Mouse (Mus musculus) ovary, postnatal 36 days (tissue): ENCODE measurements around the gene Creb5.

Source experiments
- DNase-seq: peaks from one replicate; pipeline ENCODE4 v3.0.0; 2022; ENCODE audit warnings: low spot score, mixed read lengths

The Creb5 gene

GRCm38 (mm10) chr6:53698128-53698749 is 411.2 kb downstream of the Creb5 start:
- DNase-seq = no peak

DNA sequence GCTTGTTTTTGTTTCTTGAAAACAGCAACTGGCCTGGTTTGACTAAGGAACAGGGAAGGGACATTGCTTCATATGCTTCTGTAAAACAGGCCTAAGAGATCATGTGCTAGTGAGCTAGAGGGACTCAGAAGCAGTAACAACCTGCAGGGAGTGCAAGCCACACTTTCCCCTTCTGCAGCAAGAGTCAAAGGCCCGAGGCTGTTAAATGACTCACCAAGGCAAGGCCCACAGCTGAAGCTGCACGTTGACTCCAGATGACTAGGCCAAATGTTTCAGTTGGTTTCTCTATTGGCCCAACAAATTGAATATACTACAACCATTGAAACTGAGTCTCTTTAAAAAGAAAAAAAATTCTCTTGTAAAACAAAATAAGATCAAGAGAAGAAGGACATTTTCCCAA is 417.4 kb downstream of the Creb5 start:
- DNase-seq = no peak

- no peak for DNase-seq
Measured at GRCm38 (mm10) chr6:53706604-53707330, 419.7 kb downstream of the Creb5 start.

DNA sequence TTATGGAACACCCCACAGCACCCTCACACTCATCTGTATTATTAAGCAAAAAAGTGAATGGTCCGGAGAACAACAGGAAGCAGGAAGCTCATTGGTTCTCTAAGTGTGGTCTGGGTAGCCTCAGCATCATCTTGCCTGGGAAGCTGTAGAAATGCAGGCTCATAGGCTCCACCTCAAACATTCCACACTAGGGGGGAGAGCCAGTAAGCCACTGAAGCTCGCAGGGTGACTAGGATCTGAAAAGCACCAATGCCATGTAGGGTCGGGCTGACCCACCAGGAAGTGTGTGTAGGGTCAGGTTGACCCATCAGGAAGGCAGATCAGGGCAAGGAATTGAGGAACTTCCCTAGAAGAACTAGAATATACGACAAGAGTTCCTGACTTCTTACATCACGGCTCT is 420.7 kb downstream of the Creb5 start:
- DNase-seq = no peak

DNA sequence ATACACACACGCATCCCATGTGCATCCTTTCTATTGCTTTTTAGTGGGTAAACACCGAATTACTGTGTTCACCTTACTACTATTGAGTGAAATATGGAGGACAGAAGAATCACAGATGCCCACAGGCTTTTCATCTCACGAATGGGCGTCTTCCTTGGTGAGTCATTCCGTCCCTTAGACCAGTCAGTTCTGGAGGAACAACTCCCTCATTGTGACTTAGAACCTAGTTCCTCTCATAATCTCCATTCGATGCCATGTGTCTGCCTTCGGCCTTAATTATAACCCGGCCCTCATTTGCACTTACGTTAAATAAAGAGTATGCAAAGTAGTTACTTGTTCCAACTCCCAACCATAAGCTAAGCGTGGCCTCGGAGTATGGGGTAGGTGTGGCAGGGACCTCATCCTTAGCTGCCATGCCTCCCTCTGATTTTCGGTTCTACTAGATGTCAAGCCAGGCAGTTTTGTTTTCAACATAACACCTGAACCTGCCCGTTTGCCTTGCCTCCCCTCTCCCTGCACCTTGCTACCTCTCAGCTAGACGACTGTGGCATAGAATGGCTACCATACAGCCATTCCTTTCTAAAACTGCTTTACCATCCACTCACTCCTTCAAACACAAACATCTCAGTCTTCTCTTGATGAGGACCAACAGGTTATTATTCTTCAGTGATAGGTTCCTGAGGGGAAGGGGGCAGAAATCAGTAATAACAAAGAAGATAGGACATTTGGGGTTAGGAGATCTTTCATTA is 422.8 kb downstream of the Creb5 start:
- DNase-seq = no peak

DNA sequence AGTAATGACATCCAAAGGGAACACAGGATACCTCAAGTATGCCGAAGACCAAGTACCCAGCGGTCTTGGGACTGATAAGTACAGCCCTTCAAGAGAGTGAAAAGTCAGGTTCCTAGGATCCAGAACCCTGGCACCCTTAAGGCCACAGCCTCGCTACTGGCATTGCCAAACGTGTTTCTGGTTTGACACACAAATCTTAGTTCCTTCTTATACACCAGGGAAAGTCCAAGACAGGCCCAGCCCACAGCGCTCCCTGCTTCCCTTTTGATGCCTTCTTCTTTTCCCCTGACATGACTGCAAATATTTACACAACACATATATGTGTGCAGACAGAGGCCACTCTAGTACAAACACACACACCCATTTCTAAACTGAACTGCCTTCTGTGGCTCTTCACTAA is 423.5 kb downstream of the Creb5 start:
- DNase-seq = no peak

- DNase-seq = no peak
Measured at GRCm38 (mm10) chr6:53713152-53713551, 426.1 kb downstream of the Creb5 start.

DNA sequence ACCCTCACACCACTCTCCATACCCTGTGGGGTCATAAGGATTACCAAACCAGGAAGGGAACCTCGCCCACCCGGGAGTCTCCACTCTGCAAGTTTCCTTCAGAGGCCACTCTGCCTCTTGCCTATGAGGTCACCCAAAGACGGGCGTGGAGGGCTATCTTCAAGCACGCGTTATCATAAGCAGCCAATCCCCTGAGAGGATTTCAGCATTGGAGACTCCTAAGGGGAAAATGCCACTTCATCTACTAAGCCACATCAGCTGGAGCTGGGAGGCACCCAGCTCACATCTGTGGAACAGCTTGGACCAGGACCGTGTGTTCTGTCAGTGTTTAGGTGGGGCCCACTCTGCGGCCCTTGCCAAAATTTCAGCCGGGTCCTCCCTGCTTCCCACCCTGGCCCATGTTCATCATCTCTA is 427.8 kb downstream of the Creb5 start:
- DNase-seq = no peak

DNA sequence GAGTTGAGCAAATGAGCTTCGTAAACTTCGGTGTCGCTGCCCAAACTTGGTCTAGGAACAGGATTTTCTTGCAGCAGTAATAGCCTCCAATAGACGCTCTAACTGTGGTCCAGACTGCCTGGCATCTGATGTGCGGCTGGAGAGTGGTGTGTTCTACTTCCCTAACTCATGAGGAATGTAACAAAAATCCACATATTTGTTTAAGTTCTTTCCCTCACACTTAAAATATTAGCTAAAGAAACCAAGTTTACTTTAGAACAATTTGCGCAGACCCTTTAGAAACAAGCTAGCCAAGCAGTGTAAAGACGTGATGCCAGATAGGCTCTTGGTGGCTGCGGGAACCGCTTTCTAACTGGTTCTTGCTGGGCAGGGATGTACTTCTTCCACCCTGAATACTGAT is 428.9 kb downstream of the Creb5 start:
- no peak for DNase-seq

- DNase-seq = no peak
Measured at GRCm38 (mm10) chr6:53720009-53720408, 432.9 kb downstream of the Creb5 start.

DNA sequence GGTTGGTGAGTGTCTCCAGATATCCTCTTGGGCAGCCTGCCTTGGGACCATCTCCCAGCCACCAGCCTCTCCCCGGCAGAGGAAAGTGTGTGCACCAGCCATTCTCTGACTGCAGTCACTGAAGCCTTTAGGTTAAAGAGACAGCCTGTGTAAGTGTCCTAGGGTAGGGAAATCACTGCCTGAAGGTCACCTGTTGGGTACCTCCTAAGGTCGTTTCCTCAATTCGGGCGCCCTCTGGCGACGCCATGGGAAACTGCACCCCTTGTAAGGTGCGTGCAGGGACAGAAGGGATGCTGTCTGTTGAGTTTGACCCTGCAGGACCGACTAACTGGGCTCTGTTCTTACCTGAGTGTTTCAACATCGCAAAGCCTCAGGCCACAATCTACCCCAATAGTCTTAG is 434.5 kb downstream of the Creb5 start:
- DNase-seq = peak; percentile 68

- DNase-seq = no peak
Measured at GRCm38 (mm10) chr6:53722694-53723093, 435.6 kb downstream of the Creb5 start.

DNA sequence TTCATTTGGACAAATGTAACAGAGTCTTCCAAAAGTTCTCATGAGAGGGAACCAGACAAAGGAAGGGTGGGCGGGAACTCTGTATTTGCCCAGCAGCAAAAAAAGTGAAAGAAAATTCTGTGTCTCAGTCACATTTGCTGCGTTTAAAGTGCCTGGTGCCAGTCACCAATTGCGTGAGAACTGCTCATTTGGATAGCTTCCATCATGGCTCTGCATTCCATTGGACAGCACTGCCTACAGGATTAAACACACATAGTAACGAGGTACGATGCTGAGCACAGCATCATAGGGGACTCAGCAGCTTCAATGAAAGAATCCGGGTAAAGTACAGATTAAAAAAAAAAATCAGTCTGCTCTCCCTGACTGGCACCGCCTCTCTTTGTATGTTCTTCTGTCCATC is 443.4 kb downstream of the Creb5 start:
- no peak for DNase-seq

GRCm38 (mm10) chr6:53730996-53731485 is 444.0 kb downstream of the Creb5 start:
- no peak for DNase-seq

DNA sequence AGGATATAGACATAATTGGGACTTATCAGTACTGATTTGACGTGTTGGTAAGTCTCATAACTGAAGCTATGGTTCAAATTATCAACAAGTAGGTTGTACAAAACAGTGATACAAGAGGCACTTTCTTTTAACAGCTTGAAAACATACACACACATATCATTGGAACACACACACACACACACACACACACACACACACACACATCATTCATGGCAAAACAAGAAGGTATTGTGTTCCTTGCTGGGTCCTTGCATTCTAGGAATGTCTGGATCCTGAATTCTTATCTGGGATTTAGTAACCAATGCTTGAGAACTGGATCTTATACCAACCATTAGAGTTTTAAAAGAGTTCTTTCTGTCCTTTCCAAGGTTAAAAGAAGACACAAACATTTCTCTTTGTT is 446.5 kb downstream of the Creb5 start:
- no peak for DNase-seq

GRCm38 (mm10) chr6:53733999-53734398 is 446.9 kb downstream of the Creb5 start:
- DNase-seq = no peak

GRCm38 (mm10) chr6:53735696-53736095 is 448.6 kb downstream of the Creb5 start:
- no peak for DNase-seq

GRCm38 (mm10) chr6:53738206-53738605 is 451.1 kb downstream of the Creb5 start:
- DNase-seq = no peak

DNA sequence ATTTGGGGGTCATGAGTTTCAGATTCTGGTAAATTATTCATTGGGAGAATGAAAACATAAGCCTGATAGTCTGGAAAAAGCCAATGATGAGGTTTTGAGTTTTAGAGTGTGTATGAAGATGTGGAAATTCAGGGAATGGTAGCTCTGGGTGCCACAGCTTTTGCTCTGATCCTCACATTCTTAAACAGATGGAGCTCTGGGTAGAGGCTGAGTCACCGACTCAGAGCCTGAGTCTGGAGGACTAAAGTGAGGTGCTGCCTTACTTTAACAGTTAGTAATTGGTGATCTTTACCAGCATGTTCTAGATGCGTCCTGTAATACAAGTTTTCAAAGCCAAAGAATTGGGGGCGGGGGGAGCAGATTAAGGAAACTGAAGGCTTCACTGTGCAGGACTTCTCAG is 454.2 kb downstream of the Creb5 start:
- no peak for DNase-seq
